Mouse (Mus musculus): ENCODE results near the gene Arhgef33.

GRCm38 (mm10) chr17:80347234-80347633 is 40.0 kb downstream of the Arhgef33 start:
- TF ChIP-seq CTCF (IDR thresholded peaks at IDR 0.05; ENCODE audit: control insufficient read depth, insufficient read depth, insufficient read length), result no peak
- no peak for TF ChIP-seq MAX (IDR thresholded peaks at IDR 0.05)
- TF ChIP-seq MYOD1 (IDR thresholded peaks at IDR 0.05; ENCODE audit: control insufficient read depth, insufficient read length, low read depth), result no peak
- no peak for TF ChIP-seq CEBPB (IDR thresholded peaks at IDR 0.05; ENCODE audit: low read depth)

Measured in C2C12 (cell line).